12 mouse cellular contexts compared by ENCODE assay signal in genomic region chr9:44070844-44071231, GRCm38 (mm10). TPM values are rescaled to one million over a fixed set of nuclear protein-coding genes. Genes with fewer than 3 reads are reported as not detected.
DNase-seq lines count a peak whose midpoint lies in the region; ATAC-seq lines count a peak whose summit lies in the region.
"Had no signal": no experiment of that assay in that cellular context is flagged by ENCODE, and none has a peak within 500 bp of the region (broad histone marks: within the 10 kb centered on the region; RNA-seq: fewer than 3 reads in every experiment).

No protein-coding gene starts in this region.

- peak overlapping the region; percentile 76 for H3K9ac ChIP-seq in heart, embryonic 12.5 days
- peak overlapping the region; percentile 81 for H3K9ac ChIP-seq in heart, embryonic 16.5 days (ENCODE audit: low read length)
- H3K9ac ChIP-seq in stomach, embryonic 16.5 days (ENCODE audit: low read length): peak overlapping the region; percentile 5; the same call in 1 of the 2 replicates
- H3K9ac ChIP-seq: liver, embryonic 14.5 days had no signal

- H3K9me3 ChIP-seq in heart, embryonic 12.5 days (replicated peaks): no peaks in the 10 kb centered on the region
- H3K9me3 ChIP-seq in megakaryocyte, embryonic 14.5 days: no peaks in the 10 kb centered on the region
- no peaks in the 10 kb centered on the region for H3K9me3 ChIP-seq in heart, embryonic 16.5 days (replicated peaks; ENCODE audit: control insufficient read depth, low read length)
- H3K9me3 ChIP-seq in stomach, embryonic 16.5 days (replicated peaks; ENCODE audit: control insufficient read depth, low read length): no peaks in the 10 kb centered on the region

- peak overlapping the region; percentile 49 for H3K4me3 ChIP-seq in heart, embryonic 12.5 days
- peak overlapping the region; percentile 46 for H3K4me3 ChIP-seq in megakaryocyte, embryonic 14.5 days (replicated peaks)
- peak overlapping the region; percentile 60 for H3K4me3 ChIP-seq in heart, embryonic 16.5 days (ENCODE audit: low read length)
- H3K4me3 ChIP-seq in stomach, embryonic 16.5 days (replicated peaks; ENCODE audit: low read length): no peak overlapping the region
- H3K4me3 ChIP-seq: erythroblast, embryonic 14.5 days had no signal

- DNase-seq in heart, adult 11 months: no peak
- DNase-seq in layer of hippocampus, postnatal 10 days (ENCODE audit: low spot score in 2 of 2): no peak
- DNase-seq: gastrocnemius, postnatal 10 days; kidney, adult 2 months; lung, postnatal 36 days had no signal

- no peak for ATAC-seq in heart, embryonic 12.5 days (ENCODE audit: insufficient number of reproducible peaks, low FRiP score)
- no peak for ATAC-seq in megakaryocyte, adult 5-6 weeks (ENCODE audit: poor library complexity, severe bottlenecking)
- ATAC-seq in heart, embryonic 16.5 days (replicated peaks; ENCODE audit: extremely low read depth, insufficient read depth, low FRiP score): no peak
- no peak for ATAC-seq in stomach, embryonic 16.5 days (ENCODE audit: insufficient read depth, low FRiP score)

- H3K4me1 ChIP-seq in heart, embryonic 12.5 days (replicated peaks): peaks cover 69% of the 10 kb centered on the region
- H3K4me1 ChIP-seq in megakaryocyte, embryonic 14.5 days: peaks cover 35% of the 10 kb centered on the region
- peaks cover 47% of the 10 kb centered on the region for H3K4me1 ChIP-seq in heart, embryonic 16.5 days (ENCODE audit: control insufficient read depth, insufficient read depth, low read length)
- H3K4me1 ChIP-seq in stomach, embryonic 16.5 days (ENCODE audit: control insufficient read depth, insufficient read depth, low read length): peaks cover 23% of the 10 kb centered on the region

- 24% methylated on average over 8 of the region's 8 CpGs for WGBS in heart, embryonic 12.5 days
- WGBS in heart, embryonic 16.5 days: 21% methylated on average over 8 of the region's 8 CpGs
- WGBS in stomach, embryonic 16.5 days: 27% methylated on average over 8 of the region's 8 CpGs

- peak overlapping the region; percentile 75 for H3K4me2 ChIP-seq in heart, embryonic 12.5 days
- peak overlapping the region; percentile 63 for H3K4me2 ChIP-seq in heart, embryonic 16.5 days (ENCODE audit: low read depth, low read length)
- H3K4me2 ChIP-seq in stomach, embryonic 16.5 days (ENCODE audit: low read depth, low read length): no peak overlapping the region

- no peaks in the 10 kb centered on the region for H3K27me3 ChIP-seq in heart, embryonic 12.5 days (replicated peaks)
- peaks cover 67% of the 10 kb centered on the region for H3K27me3 ChIP-seq in megakaryocyte, embryonic 14.5 days (replicated peaks)
- H3K27me3 ChIP-seq in heart, embryonic 16.5 days (ENCODE audit: control insufficient read depth, insufficient read depth, low read length): no peaks in the 10 kb centered on the region
- H3K27me3 ChIP-seq in stomach, embryonic 16.5 days (ENCODE audit: control insufficient read depth, insufficient read depth, low read length): no peaks in the 10 kb centered on the region

- peaks cover 8% of the 10 kb centered on the region for H3K36me3 ChIP-seq in heart, embryonic 12.5 days
- no peaks in the 10 kb centered on the region for H3K36me3 ChIP-seq in megakaryocyte, embryonic 14.5 days (replicated peaks; ENCODE audit: low read length)
- H3K36me3 ChIP-seq in heart, embryonic 16.5 days (ENCODE audit: control insufficient read depth, insufficient read depth): no peaks in the 10 kb centered on the region
- no peaks in the 10 kb centered on the region for H3K36me3 ChIP-seq in stomach, embryonic 16.5 days (ENCODE audit: control insufficient read depth, insufficient read depth, low read length)

- peak overlapping the region; percentile 96 for H3K27ac ChIP-seq in heart, embryonic 12.5 days (ENCODE audit: poor library complexity, severe bottlenecking)
- peak overlapping the region; percentile 38; the same call in 1 of the 2 replicates for H3K27ac ChIP-seq in heart, embryonic 16.5 days (ENCODE audit: low read length)
- no peak overlapping the region for H3K27ac ChIP-seq in stomach, embryonic 16.5 days (ENCODE audit: low read length)
- H3K27ac ChIP-seq: liver, embryonic 14.5 days had no signal

RNA-seq across cellular contexts. Expression of gene Usp2, which starts 4.0 kb away (rescaled TPM):
- 51.7 and 62.5 TPM in 2 replicates for polyA plus RNA-seq in heart, embryonic 12.5 days (2016; fragmentation: Nextera tagmentation; extraction: Ambion mirVana)
- 1.6 and 3.3 TPM in 2 replicates for polyA plus RNA-seq in megakaryocyte, embryonic 14.5 days (2012; ENCODE audit: insufficient read depth, low replicate concordance)
- total RNA-seq in megakaryocyte, adult 5-6 weeks (2015): 1.3 and 4.5 TPM in 2 replicates
- total RNA-seq in megakaryocyte, adult 5-6 weeks (2017): 1.1 and 1.3 TPM in 2 replicates
- polyA plus RNA-seq in heart, embryonic 16.5 days (2015; fragmentation: Nextera tagmentation; extraction: Ambion mirVana): 77.5 and 89.6 TPM in 2 replicates
- polyA plus RNA-seq in stomach, embryonic 16.5 days (2015; fragmentation: Nextera tagmentation; extraction: Ambion mirVana): 16.1 and 21.5 TPM in 2 replicates
- 10 to 100 TPM; 41.7 to 47.2 TPM for total RNA-seq in layer of hippocampus, postnatal 10 days (2021)
- polyA plus RNA-seq: erythroblast, embryonic 14.5 days had no signal

RNA-seq across cellular contexts. Expression of gene Thy1, which starts 27.7 kb away (rescaled TPM):
- 1.1 and 1.5 TPM in 2 replicates for polyA plus RNA-seq in heart, embryonic 12.5 days (2016; fragmentation: Nextera tagmentation; extraction: Ambion mirVana)
- polyA plus RNA-seq in megakaryocyte, embryonic 14.5 days (2012; ENCODE audit: insufficient read depth, low replicate concordance): 0.17 TPM in 1 of 2 replicates, not detected in the other
- 16.0 and 16.7 TPM in 2 replicates for total RNA-seq in megakaryocyte, adult 5-6 weeks (2015)
- 7.5 and 10.5 TPM in 2 replicates for total RNA-seq in megakaryocyte, adult 5-6 weeks (2017)
- polyA plus RNA-seq in heart, embryonic 16.5 days (2015; fragmentation: Nextera tagmentation; extraction: Ambion mirVana): 8.7 and 21.5 TPM in 2 replicates
- polyA plus RNA-seq in stomach, embryonic 16.5 days (2015; fragmentation: Nextera tagmentation; extraction: Ambion mirVana): 1.7 and 2.0 TPM in 2 replicates
- total RNA-seq in layer of hippocampus, postnatal 10 days (2021): 100 to 1,000 TPM; 644 to 646 TPM
- polyA plus RNA-seq: erythroblast, embryonic 14.5 days had no signal

RNA-seq across cellular contexts. Expression of gene Mfrp, which starts 30.7 kb away (rescaled TPM):
- polyA plus RNA-seq in heart, embryonic 12.5 days (2016; fragmentation: Nextera tagmentation; extraction: Ambion mirVana): not detected in 2 replicates
- not detected in 2 replicates for polyA plus RNA-seq in megakaryocyte, embryonic 14.5 days (2012; ENCODE audit: insufficient read depth, low replicate concordance)
- total RNA-seq in megakaryocyte, adult 5-6 weeks (2015): not detected in 2 replicates
- total RNA-seq in megakaryocyte, adult 5-6 weeks (2017): 0.24 TPM in 1 of 2 replicates, not detected in the other
- polyA plus RNA-seq in heart, embryonic 16.5 days (2015; fragmentation: Nextera tagmentation; extraction: Ambion mirVana): 0.12 TPM in 1 of 2 replicates, not detected in the other
- polyA plus RNA-seq in stomach, embryonic 16.5 days (2015; fragmentation: Nextera tagmentation; extraction: Ambion mirVana): 0.08 and 0.20 TPM in 2 replicates
- 1 to 10 TPM in 1 of 2 experiments, not detected in 1; 2.4 TPM for total RNA-seq in layer of hippocampus, postnatal 10 days (2021)
- polyA plus RNA-seq: erythroblast, embryonic 14.5 days; liver, embryonic 14.5 days had no signal

RNA-seq across cellular contexts. Expression of gene C1qtnf5, which starts 36.2 kb away (rescaled TPM):
- polyA plus RNA-seq in heart, embryonic 12.5 days (2016; fragmentation: Nextera tagmentation; extraction: Ambion mirVana): 0.67 and 1.1 TPM in 2 replicates
- polyA plus RNA-seq in megakaryocyte, embryonic 14.5 days (2012; ENCODE audit: insufficient read depth, low replicate concordance): not detected in 2 replicates
- total RNA-seq in megakaryocyte, adult 5-6 weeks (2015): 0.27 TPM in 1 of 2 replicates, not detected in the other
- 0.40 TPM in 1 of 2 replicates, not detected in the other for total RNA-seq in megakaryocyte, adult 5-6 weeks (2017)
- polyA plus RNA-seq in heart, embryonic 16.5 days (2015; fragmentation: Nextera tagmentation; extraction: Ambion mirVana): 3.5 and 4.2 TPM in 2 replicates
- polyA plus RNA-seq in stomach, embryonic 16.5 days (2015; fragmentation: Nextera tagmentation; extraction: Ambion mirVana): 2.4 and 2.5 TPM in 2 replicates
- 10 to 100 TPM; 16.0 to 17.6 TPM for total RNA-seq in layer of hippocampus, postnatal 10 days (2021)

RNA-seq across cellular contexts. Expression of gene Gm49380, which starts 42.5 kb away (rescaled TPM):
- 0.20 TPM in 1 of 2 replicates, not detected in the other for polyA plus RNA-seq in heart, embryonic 12.5 days (2016; fragmentation: Nextera tagmentation; extraction: Ambion mirVana)
- not detected in 2 replicates for polyA plus RNA-seq in megakaryocyte, embryonic 14.5 days (2012; ENCODE audit: insufficient read depth, low replicate concordance)
- total RNA-seq in megakaryocyte, adult 5-6 weeks (2015): not detected in 2 replicates
- not detected in 2 replicates for total RNA-seq in megakaryocyte, adult 5-6 weeks (2017)
- 0.07 and 0.20 TPM in 2 replicates for polyA plus RNA-seq in heart, embryonic 16.5 days (2015; fragmentation: Nextera tagmentation; extraction: Ambion mirVana)
- polyA plus RNA-seq in stomach, embryonic 16.5 days (2015; fragmentation: Nextera tagmentation; extraction: Ambion mirVana): 0.19 and 0.21 TPM in 2 replicates
- total RNA-seq in layer of hippocampus, postnatal 10 days (2021): under 1 TPM in 1 of 2 experiments, not detected in 1; 0.43 TPM
- polyA plus RNA-seq: erythroblast, embryonic 14.5 days; kidney, adult 2 months had no signal

Comparison
In these comparisons a context has a peak if more than half of its experiments do, and no peak if none do; other contexts are left out.
1. H3K9ac ChIP-seq: peak in every context shown above with its lines; median percentile 81 in heart, embryonic 16.5 days; 76 in heart, embryonic 12.5 days; 5 in stomach, embryonic 16.5 days.